Mouse (Mus musculus): ENCODE results near the gene Ubc. TPM values are rescaled to one million over a fixed set of nuclear protein-coding genes. Genes with fewer than 3 reads are reported as not detected.

Gene Ubc
- polyA plus RNA-seq, 1 experiment = 21.2 TPM

GRCm38 (mm10) chr5:125340547-125341262 lies 49.3 kb downstream of the Ubc start, which contains the start of gene Scarb1:
Gene Scarb1, minus strand, starts transcription at chr5:125341094.
- no peak for TF ChIP-seq GATA1 (IDR thresholded peaks at IDR 0.05; ENCODE audit: low read length)

GRCm38 (mm10) chr5:125339851-125340531 lies 50.0 kb downstream of the Ubc start:
- no peak for TF ChIP-seq GATA1 (IDR thresholded peaks at IDR 0.05; ENCODE audit: low read length)

GRCm38 (mm10) chr5:125339108-125339751 lies 50.8 kb downstream of the Ubc start:
- no peak for TF ChIP-seq GATA1 (IDR thresholded peaks at IDR 0.05; ENCODE audit: low read length)

GRCm38 (mm10) chr5:125337526-125337925 lies 52.5 kb downstream of the Ubc start:
- TF ChIP-seq GATA1 (IDR thresholded peaks at IDR 0.05; ENCODE audit: low read length) = no peak

- TF ChIP-seq GATA1 (IDR thresholded peaks at IDR 0.05; ENCODE audit: low read length) = no peak
Observed at GRCm38 (mm10) chr5:125337012-125337411, 53.0 kb downstream of the Ubc start.

Other genes with a start within 250 kb of the Ubc start
- gene Ncor2, start 211.0 kb downstream of the Ubc start, polyA plus RNA-seq (2012) = not detected in 2 replicates
- gene Scarb1, start 49.1 kb downstream of the Ubc start, polyA plus RNA-seq (2012) = 57.7 and 71.3 TPM in 2 replicates
- gene Gm10382, start 880 bp downstream of the Ubc start, polyA plus RNA-seq (2012) = 0.30 and 0.36 TPM in 2 replicates
- 80.8 and 108 TPM in 2 replicates for gene Dhx37, start 43.9 kb upstream of the Ubc start, polyA plus RNA-seq (2012)
- gene Bri3bp, start 51.4 kb upstream of the Ubc start, polyA plus RNA-seq (2012) = 35.4 and 38.2 TPM in 2 replicates
- gene Aacs, start 85.6 kb upstream of the Ubc start, polyA plus RNA-seq (2012) = 4.9 and 5.5 TPM in 2 replicates
- gene Tmem132b, start 141.6 kb upstream of the Ubc start, polyA plus RNA-seq (2012) = 0.01 TPM in 1 of 2 replicates, not detected in the other

Measured in G1E-ER4 (cell line).